Mouse (Mus musculus) left cerebral cortex, adult 2 months (tissue): ENCODE results near the gene Fam76a. TPM values are rescaled to one million over a fixed set of nuclear protein-coding genes. Genes with fewer than 3 reads are reported as not detected.
A peak's percentile ranks its signal among the peaks of the same experiment; 100 is the strongest.
"Not testable (repeated sequence)": the region's sequence is repeated elsewhere in the genome, so short reads cannot be mapped to it uniquely, and the experiment has no call there.

Experiments used
- DNase-seq, 2 experiments: peaks; one replicate each; pipeline ENCODE4 v3.0.0; 2021 to 2022; ENCODE audit warnings: low spot score in 2 of 2, mixed read lengths in 1 of 2; ENCODE audit errors: extremely low spot score in 1 of 2
- H3K27ac ChIP-seq: fragments of 200-600 bp; 2 replicates; pipeline ENCODE4 v1.8.1; 2022
- H3K4me3 ChIP-seq: fragments of 200-600 bp; 2 replicates; pipeline ENCODE4 v1.8.1; 2022
- CTCF ChIP-seq: fragments of 200-600 bp; IDR thresholded peaks from 2 replicates; pipeline ENCODE4 v1.8.1; 2022; ENCODE audit warnings: antibody characterized with exemption, mild to moderate bottlenecking, moderate library complexity
- intact Hi-C: fragments of 180-260 bp; cut with DNase I; formaldehyde crosslinking; loops from one replicate; pipeline ENCODE4 v1.15.1; 2025
- total RNA-seq, 2 experiments: library from RNA; stranded (reverse); gene quantifications; 2 replicates each; pipeline ENCODE4 v1.2.3; 2021

Fam76a gene
- total RNA-seq, 2 experiments from 2014 or later: 47.6 to 49.9 TPM

- no peak overlapping the region for H3K4me3 ChIP-seq
- DNase-seq: no peak
- H3K27ac ChIP-seq: no peak overlapping the region
- intact Hi-C loops: loop anchor here (5.0 kb wide), 1 partner anchor 116 kb away; no protein-coding TSS in a partner anchor
- no peak for TF ChIP-seq CTCF
Observed at GRCm38 (mm10) chr4:132941012-132941729, 18.8 kb upstream of the Fam76a start.

GRCm38 (mm10) chr4:132939421-132940127 is 17.2 kb upstream of the Fam76a start:
- peak; percentile 42 to 59 for DNase-seq
- intact Hi-C loops: loop anchor here (5.0 kb wide), 2 partner anchors 118 to 273 kb away; partner anchors contain the start of genes Cd164l2 and Gpr3
- peak; percentile 67 for TF ChIP-seq CTCF
- Histone ChIP-seq H3K27ac (no peak overlapping the region), H3K4me3 (no peak overlapping the region)

DNA sequence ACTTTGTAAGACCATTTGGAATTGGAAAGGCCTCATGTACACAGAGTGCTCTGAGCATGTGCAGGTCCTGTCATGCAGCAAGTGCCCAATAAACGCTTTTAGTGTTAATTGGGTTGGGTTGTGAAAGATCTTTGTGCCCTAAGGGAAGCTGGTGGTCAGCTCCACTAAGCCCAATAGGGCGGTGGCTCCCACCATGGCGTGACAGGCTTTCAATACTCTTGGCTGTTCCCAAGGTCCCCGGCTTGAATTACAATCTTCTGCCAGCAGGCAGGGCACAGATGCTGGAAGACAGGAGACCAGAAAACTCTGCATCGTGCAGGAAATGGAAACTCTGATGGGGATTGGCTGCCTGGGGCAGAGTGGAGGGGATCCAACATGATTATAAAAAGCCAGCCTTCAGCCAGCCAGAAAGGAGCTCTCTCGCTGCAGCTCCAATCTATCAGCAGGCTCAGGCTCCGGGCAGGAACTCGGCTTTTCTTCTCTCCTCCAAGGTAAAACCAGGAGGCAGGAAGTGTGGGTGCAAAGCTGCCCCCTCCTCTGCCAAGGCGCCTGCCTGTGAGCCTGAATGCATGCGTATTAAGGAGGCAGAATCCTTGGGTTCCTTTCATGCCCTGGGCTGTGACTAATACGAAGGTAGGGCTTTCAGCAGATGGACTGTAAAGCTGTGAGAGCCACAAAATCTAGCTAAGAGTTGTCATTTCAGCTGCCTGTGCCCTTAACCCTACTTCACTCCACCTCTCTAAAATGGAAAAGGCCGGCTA is 16.0 kb upstream of the Fam76a start:
- Histone ChIP-seq H3K4me3 (no peak overlapping the region), H3K27ac (peak overlapping the region; percentile 85)
- no peak; the same call in 1 of the 2 replicates for TF ChIP-seq CTCF
- DNase-seq: peak; percentile 39 to 51
- intact Hi-C loops: loop anchor here (5.0 kb wide), 1 partner anchor 274 kb away; the partner anchor contains the start of genes Cd164l2 and Gpr3

- no peak for DNase-seq
- Histone ChIP-seq H3K27ac (no peak overlapping the region), H3K4me3 (no peak overlapping the region)
- intact Hi-C loops: loop anchor here (5.0 kb wide), 2 partner anchors 157 to 278 kb away; partner anchors contain the start of genes Cd164l2 and Gpr3
- no peak for TF ChIP-seq CTCF
Observed at GRCm38 (mm10) chr4:132934639-132935038, 12.3 kb upstream of the Fam76a start.

DNA sequence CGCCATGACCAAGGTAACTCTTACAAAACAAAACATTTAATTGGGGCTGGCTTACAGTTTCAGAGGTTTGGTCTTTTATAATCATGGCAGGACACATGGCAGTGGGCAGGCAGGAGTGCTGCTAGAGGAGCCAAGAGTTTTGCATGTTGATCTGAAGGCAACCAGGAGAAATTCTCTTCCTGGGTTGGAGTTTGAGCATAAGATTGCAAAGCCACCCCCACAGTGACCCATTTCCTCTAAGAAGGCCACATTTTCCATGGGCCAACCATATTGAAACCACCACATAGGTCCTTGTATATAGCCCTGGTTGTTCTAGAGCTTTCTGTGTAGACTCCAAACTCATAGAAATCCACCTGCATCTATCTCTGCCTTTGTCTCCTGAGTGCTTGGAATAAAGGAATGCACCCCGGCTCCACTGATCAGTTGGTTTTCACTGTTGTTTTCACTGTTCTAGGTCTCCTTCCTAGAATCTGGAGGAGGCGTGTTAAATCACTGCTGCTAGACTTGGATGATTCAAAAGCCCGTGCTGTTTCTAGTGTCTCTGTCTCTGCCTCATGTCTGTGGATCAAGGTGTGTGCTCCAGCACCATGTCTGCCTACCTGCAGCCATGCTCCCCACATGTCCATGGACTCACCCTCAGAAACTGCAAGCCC is 10.5 kb upstream of the Fam76a start:
- no peak for TF ChIP-seq CTCF

GRCm38 (mm10) chr4:132930784-132931183 is 8.4 kb upstream of the Fam76a start:
- TF ChIP-seq CTCF: peak; percentile 87
- intact Hi-C loops: loop anchor here (5.0 kb wide), 1 partner anchor 153 kb away; no protein-coding TSS in a partner anchor
- no peak for DNase-seq
- H3K27ac ChIP-seq: no peak overlapping the region
- H3K4me3 ChIP-seq: no peak overlapping the region

More for the DNA sequence above, 10.5 kb upstream of the Fam76a start:
- peak overlapping the region; percentile 75 for H3K27ac ChIP-seq
- intact Hi-C loops: loop anchor here (5.0 kb wide), 1 partner anchor 156 kb away; no protein-coding TSS in a partner anchor
- DNase-seq: no peak
- H3K4me3 ChIP-seq: no peak overlapping the region

- H3K27ac ChIP-seq, H3K4me3 ChIP-seq, DNase-seq: not testable (repeated sequence)
- intact Hi-C loops: loop anchor here (10.0 kb wide), 1 partner anchor 392 kb away; the partner anchor contains the start of genes Atpif1 and Dnajc8
Observed at GRCm38 (mm10) chr4:132926520-132926919, 4.2 kb upstream of the Fam76a start.

DNA sequence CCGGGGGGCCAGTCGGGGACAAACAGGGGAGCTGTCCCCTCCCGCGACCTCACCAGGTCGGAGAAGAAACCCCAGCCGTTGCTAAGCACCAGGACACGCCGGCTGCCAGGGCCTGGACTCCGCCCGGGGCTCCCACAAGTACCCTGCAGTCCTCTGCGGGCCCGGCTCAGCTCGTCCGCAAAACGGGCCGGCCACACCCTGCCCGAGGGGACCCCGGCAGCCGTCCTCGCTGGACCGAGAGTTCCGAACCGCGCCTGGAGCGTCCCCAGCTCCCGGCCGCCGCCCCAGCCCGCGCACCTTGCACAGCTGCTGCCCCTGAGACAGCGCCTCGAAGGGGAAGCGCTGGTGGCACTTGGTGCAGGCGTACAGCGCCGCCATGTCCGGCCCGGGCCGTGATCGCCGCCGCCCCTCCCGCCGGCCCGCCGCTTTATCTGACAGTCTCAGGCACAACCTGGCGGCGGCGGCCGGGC is 262 bp downstream of the Fam76a start:
- intact Hi-C loops: loop anchor here (2.0 to 10.0 kb wide), 4 partner anchors 37 to 387 kb away; partner anchors contain the start of genes Atpif1, Dnajc8, Ppp1r8 and Rpa2
- H3K27ac ChIP-seq: peak overlapping the region; percentile 99
- no peak; the same call in 1 of the 2 replicates for TF ChIP-seq CTCF
- peak overlapping the region; percentile 92 for H3K4me3 ChIP-seq
- DNase-seq: no peak

DNA sequence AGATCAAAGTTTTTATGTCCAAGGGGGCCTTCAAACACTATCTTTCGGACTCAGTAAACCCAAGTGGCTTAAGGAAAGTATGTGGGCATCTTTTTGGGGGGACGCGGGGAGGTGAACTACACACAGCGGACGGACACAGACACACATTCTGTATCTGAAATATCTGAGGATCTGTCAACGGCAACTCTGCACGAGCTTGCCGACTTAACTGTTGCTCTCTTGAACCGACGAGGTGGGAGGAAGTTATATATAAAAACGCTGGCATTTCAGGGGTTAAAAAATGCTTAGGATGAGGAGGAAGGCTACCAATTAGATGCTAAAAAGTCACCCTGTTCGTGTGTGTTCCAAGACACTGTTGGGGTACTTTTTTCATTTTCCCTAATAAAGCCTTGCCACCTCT is 870 bp downstream of the Fam76a start:
- peak overlapping the region; percentile 99 for H3K27ac ChIP-seq
- intact Hi-C loops: loop anchor here (5.0 to 10.0 kb wide), 3 partner anchors 79 to 387 kb away; partner anchors contain the start of genes Atpif1, Dnajc8, Ppp1r8 and Rpa2
- TF ChIP-seq CTCF: no peak
- H3K4me3 ChIP-seq: peak overlapping the region; percentile 92
- no peak for DNase-seq

- Histone ChIP-seq H3K27ac (no peak overlapping the region), H3K4me3 (no peak overlapping the region)
- intact Hi-C loops: loop anchor here (5.0 to 10.0 kb wide), 3 partner anchors 78 to 385 kb away; partner anchors contain the start of genes Atpif1, Dnajc8, Ppp1r8 and Rpa2
- TF ChIP-seq CTCF: no peak
- no peak for DNase-seq
Observed at GRCm38 (mm10) chr4:132920171-132920570, 2.2 kb downstream of the Fam76a start.

DNA sequence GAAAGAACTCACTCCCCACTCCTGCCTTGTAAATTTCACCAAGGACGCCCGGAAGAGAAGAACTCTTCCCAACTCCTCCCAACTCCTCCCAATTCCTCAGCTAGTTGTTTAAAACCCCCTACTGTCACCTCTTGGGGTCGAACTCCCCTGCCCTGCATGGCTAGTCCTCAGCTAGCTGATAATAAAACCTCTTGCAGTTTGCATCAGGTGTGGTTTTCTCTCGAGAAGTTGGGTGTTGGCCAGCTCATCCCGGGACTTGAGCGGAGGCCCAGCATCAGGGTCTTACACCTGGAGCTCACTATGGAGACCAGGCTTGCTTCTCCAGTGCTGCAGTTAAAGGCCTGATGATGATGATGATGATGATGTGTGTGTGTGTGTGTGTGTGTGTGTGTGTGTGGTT is 3.9 kb downstream of the Fam76a start:
- H3K27ac ChIP-seq, DNase-seq, H3K4me3 ChIP-seq, intact Hi-C loops: not testable (repeated sequence)
